Mouse (Mus musculus) hindbrain, embryonic 16.5 days (tissue): ENCODE results near the gene Cdx2. TPM values are rescaled to one million over a fixed set of nuclear protein-coding genes. Genes with fewer than 3 reads are reported as not detected.

Experiments used
- ATAC-seq: fragments of 200-750 bp; cut with Nextera tagmentation; 2 replicates; pipeline ENCODE4 v1.8.0; 2017; ENCODE audit warnings: moderate TSS enrichment, moderate library complexity
- H3K27ac ChIP-seq: fragments of 300-500 bp; sonication (generic); 2 replicates; pipeline ENCODE4 v1.5.1; 2014; ENCODE audit warnings: low read depth, mild to moderate bottlenecking, control low read depth, low read length, moderate library complexity
- H3K27me3 ChIP-seq: fragments of 300-500 bp; sonication (generic); replicated peaks from 2 replicates; pipeline ENCODE4 v1.6.1; 2014; ENCODE audit warnings: low read length; ENCODE audit not compliant: control insufficient read depth, insufficient read depth
- H3K36me3 ChIP-seq: fragments of 300-500 bp; sonication (generic); 2 replicates; pipeline ENCODE4 v1.6.1; 2014; ENCODE audit warnings: mild to moderate bottlenecking, low read length, moderate library complexity, mixed read lengths; ENCODE audit not compliant: control insufficient read depth, insufficient read depth
- H3K4me1 ChIP-seq: fragments of 300-500 bp; sonication (generic); 2 replicates; pipeline ENCODE4 v1.6.1; 2014; ENCODE audit warnings: low read depth, low read length; ENCODE audit not compliant: control insufficient read depth, insufficient read depth
- H3K4me2 ChIP-seq: fragments of 300-500 bp; sonication (generic); 2 replicates; pipeline ENCODE4 v1.6.1; 2014; ENCODE audit warnings: mild to moderate bottlenecking, low read length, control low read depth, moderate library complexity
- H3K4me3 ChIP-seq: fragments of 300-500 bp; sonication (generic); 2 replicates; pipeline ENCODE4 v1.5.1; 2014; ENCODE audit warnings: mild to moderate bottlenecking, low read length, control low read depth, moderate library complexity
- H3K9ac ChIP-seq: fragments of 300-500 bp; sonication (generic); 2 replicates; pipeline ENCODE4 v1.6.1; 2014; ENCODE audit warnings: low read depth, mild to moderate bottlenecking, control low read depth, low read length, moderate library complexity
- H3K9me3 ChIP-seq: fragments of 300-500 bp; sonication (generic); 2 replicates; pipeline ENCODE4 v1.6.1; 2014; ENCODE audit warnings: mild to moderate bottlenecking, low read length, moderate library complexity; ENCODE audit not compliant: control insufficient read depth
- WGBS: fragments of 180-500 bp; shearing (Covaris S2); extraction: QIAGEN DNeasy Blood & Tissue Kit; methylation state at CpG from one replicate; pipeline ENCODE4 v1.1.7; 2014; 5-methylcytosine and 5-hydroxymethylcytosine counted together
- polyA plus RNA-seq: library from polyadenylated mRNA; unstranded; fragments of >200 nt; fragmentation: Nextera tagmentation; extraction: Ambion mirVana; gene quantifications from 2 replicates; pipeline ENCODE4 v1.2.1, GENCODE M21; 2015

The Cdx2 gene
- polyA plus RNA-seq: not detected in 2 replicates

DNA sequence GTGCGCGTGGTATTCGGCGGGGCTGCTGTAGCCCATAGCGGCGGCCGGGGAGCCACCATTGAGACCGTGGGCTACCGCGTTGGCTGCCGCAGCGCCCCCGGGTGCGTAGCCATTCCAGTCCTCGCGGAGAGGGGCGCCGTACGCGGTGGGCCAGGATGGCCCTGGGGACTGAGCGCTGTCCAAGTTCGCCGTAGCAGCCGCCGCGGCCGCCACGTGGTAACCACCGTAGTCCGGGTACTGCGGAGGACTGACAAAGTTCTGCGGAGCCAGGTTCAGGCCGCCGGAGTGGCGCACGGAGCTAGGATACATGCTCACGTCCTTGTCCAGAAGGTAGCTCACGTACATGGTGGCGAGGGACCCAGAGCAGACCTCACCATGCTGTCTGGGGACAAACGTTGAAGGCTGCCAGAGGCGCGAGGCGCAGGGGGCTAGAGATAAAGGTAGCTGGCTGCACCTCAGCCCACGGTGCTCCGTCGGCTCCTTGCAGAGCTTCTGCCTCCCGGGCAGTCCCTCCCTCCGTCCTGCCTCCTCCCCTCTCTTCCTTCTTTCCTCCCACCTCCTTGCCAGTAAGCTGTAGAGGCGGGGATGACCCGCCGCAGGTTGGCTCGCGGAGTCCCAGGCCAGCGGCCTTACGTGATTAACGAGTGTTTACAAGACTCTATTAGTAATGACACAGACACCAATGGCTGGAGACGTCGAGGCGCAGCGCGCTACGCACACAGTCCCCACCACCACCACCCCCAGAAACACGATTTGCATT lies at the start of gene Cdx2:
Gene Cdx2, minus strand, starts transcription at position 633 of the 760 bp plus-strand sequence.
- H3K27me3 ChIP-seq: peaks cover 88% of the 10 kb centered on the region
- H3K4me2 ChIP-seq: no peak within 1 kb of the TSS
- H3K27ac ChIP-seq: no peak within 1 kb of the TSS
- no peak for ATAC-seq
- H3K9me3 ChIP-seq: no peaks in the 10 kb centered on the region
- under 1% methylated on average over 54 of the region's 63 CpGs for WGBS
- 0 out of 2 replicates have a peak within 1 kb of the TSS, but pooled peaks have one; percentile 1 for H3K4me3 ChIP-seq
- H3K36me3 ChIP-seq: no peaks in the 10 kb centered on the region
- H3K4me1 ChIP-seq: no peaks in the 10 kb centered on the region
- H3K9ac ChIP-seq: no peak within 1 kb of the TSS

DNA sequence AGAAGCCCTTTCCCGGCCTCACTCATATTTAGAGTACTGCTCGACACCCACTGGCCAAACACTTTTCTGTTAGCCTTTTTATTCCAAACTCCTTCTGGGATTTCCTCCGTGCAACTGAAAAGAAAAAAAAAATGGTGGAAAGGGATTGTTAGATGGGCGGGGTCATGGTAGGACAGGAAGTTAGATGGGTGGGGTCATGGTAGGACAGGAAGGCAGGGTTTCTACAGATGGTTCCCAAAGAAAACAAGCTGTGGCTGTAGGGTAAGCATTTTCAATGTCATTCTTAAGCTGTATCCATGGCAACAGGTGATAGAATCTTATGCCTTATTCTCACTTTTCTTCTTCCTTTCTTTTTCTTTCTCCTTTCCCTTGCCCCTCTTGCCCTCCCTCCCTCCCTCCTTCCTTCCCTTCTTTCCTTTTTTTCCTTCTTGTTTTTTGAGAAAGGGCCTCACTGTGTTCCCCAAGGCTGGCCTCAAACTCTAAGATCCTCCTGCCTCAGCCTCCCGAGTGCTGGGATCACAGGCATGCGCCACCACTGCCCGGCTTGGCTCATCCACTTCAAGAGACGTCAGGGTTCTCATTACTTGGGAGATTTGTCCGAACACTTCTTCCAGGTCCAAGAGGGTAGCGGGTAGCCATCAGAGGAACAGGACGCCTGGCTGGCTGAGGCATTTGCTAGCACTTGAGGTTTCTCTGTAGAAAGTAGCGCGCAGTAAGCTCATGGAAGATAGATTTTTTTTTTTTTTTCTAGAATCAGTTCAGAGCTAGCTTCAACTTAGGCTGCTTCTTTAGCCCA lies 49.4 kb upstream of the Cdx2 start:
- H3K4me2 ChIP-seq: no peak overlapping the region
- no peak overlapping the region for H3K27ac ChIP-seq
- H3K9me3 ChIP-seq: no peaks in the 10 kb centered on the region
- H3K9ac ChIP-seq: no peak overlapping the region
- H3K36me3 ChIP-seq: no peaks in the 10 kb centered on the region
- H3K27me3 ChIP-seq: no peaks in the 10 kb centered on the region
- no peak overlapping the region for H3K4me3 ChIP-seq
- no peaks in the 10 kb centered on the region for H3K4me1 ChIP-seq
- 93% methylated on average over 13 of the region's 13 CpGs for WGBS
- ATAC-seq: no peak

DNA sequence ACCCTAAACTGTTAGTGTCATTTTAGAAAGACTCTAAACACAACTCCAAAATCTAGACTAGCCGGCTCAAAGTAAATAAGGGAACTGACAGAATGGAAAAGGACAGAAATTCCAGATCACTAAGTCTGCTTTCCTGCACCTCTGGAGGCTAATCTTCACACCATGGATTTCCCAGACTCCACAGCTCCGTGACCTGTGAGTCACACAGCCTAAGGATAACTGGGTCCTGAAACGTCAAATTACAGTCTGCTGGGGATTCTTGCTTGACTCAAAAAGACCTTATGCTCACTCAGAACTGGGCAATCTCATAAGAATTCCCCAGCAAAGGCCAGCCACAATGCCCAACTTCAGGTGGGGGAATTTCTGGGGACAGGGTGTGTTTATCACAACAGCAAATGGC lies 48.7 kb upstream of the Cdx2 start:
- WGBS: 89% methylated on average over 3 of the region's 3 CpGs
- Histone ChIP-seq H3K9ac (no peak overlapping the region), H3K9me3 (no peaks in the 10 kb centered on the region), H3K4me2 (no peak overlapping the region), H3K4me3 (no peak overlapping the region), H3K27me3 (no peaks in the 10 kb centered on the region), H3K27ac (no peak overlapping the region), H3K4me1 (no peaks in the 10 kb centered on the region), H3K36me3 (no peaks in the 10 kb centered on the region)
- no peak for ATAC-seq

DNA sequence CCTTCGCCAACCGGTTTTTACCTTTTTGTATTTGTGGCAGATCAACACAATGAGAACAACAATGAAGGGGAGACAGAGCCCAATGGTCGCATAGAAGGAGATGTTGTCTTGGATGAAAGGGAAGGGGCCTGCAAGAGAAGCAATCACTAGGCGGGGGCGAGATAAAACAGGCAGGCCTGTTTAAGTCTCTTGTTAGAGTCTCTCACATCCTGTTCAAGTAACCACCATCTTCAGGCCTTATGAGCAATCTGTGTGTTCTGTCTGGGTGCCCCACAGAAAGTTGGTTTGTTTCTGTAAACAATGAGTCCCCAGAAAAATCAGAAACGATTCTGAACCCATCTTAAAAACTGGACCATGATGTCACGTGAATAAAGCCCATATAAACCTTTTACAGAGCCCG lies 47.9 kb upstream of the Cdx2 start:
- no peaks in the 10 kb centered on the region for H3K27me3 ChIP-seq
- no peaks in the 10 kb centered on the region for H3K4me1 ChIP-seq
- no peak for ATAC-seq
- no peak overlapping the region for H3K4me3 ChIP-seq
- H3K9ac ChIP-seq: no peak overlapping the region
- no peak overlapping the region for H3K4me2 ChIP-seq
- H3K27ac ChIP-seq: no peak overlapping the region
- H3K9me3 ChIP-seq: no peaks in the 10 kb centered on the region
- H3K36me3 ChIP-seq: no peaks in the 10 kb centered on the region
- 66% methylated on average over 8 of the region's 8 CpGs for WGBS

DNA sequence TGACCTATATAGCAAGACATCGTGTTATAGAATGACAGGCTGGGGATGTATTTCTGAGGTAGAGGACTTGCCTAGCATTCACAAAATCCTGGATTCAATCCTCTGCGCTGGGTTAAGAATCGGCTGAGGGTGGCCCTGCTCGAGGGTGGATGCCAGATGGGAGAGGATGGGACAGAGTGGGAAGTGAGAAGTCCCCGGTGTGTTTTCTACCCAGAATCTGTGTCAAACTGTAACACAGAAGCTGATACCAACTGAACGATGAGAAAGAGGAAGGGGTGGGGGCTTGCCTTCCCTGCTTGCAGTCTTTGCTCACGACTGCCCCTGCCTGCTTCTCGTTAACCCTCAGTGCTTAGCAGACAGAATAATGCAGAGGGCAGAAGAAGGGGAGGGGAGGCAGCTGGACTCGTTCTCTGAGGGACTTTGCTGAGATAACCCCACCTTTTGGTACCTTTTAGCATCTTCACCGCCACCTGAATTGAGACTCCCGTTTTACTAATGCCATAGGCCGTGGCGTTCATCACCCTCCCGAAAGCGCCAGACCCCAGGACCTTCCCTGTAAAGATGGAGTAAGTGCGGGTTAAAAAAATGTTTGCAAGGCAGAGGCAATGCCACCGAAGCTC lies 47.2 kb upstream of the Cdx2 start:
- no peak for ATAC-seq
- H3K4me2 ChIP-seq: no peak overlapping the region
- 65% methylated on average over 17 of the region's 17 CpGs for WGBS
- no peaks in the 10 kb centered on the region for H3K4me1 ChIP-seq
- no peaks in the 10 kb centered on the region for H3K27me3 ChIP-seq
- H3K4me3 ChIP-seq: no peak overlapping the region
- no peaks in the 10 kb centered on the region for H3K36me3 ChIP-seq
- H3K27ac ChIP-seq: no peak overlapping the region
- H3K9me3 ChIP-seq: no peaks in the 10 kb centered on the region
- H3K9ac ChIP-seq: peak overlapping the region; percentile 3; the same call in 1 of the 2 replicates

DNA sequence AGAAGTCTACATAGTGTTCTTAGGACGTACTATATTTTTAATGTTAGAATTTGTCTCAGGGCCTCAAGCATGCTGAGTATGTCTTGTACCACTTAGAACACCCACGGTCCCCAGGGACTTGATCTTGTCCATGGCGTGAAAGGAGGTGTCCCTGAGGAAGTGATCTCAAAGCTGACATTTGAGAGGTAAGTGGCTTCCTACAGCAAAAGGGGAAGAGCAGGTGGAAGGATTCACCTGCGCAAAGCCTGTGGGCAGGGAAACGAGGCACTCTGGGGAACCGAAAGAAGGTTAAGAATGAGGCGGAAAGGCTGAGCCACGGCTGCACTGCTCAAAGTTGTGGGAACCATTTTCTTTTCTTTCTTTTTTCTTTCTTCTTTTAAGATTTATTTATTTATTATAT lies 44.9 kb upstream of the Cdx2 start:
- Histone ChIP-seq H3K4me3 (no peak overlapping the region), H3K4me2 (no peak overlapping the region), H3K4me1 (no peaks in the 10 kb centered on the region), H3K36me3 (no peaks in the 10 kb centered on the region), H3K27ac (no peak overlapping the region), H3K27me3 (no peaks in the 10 kb centered on the region), H3K9me3 (no peaks in the 10 kb centered on the region), H3K9ac (no peak overlapping the region)
- ATAC-seq: no peak
- WGBS: 92% methylated on average over 8 of the region's 8 CpGs

DNA sequence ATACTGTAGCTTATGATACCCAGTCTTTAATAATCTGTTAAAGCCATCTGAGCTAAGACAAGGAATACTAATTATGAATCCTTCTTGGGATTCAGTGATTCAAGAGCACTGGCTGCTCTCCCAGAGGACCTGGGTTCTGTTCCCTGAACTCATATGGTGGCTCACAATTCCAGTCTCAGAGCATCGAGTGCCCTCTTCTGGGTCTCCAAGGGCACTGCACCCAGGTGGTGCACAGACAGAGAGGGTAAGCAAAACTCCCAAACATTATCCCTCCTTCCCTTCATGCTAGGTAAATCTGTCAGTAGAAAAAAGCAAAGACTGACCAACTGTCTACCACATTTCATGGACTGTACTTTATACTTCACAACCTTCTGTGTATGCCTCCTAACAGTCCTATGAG lies 38.9 kb upstream of the Cdx2 start:
- Histone ChIP-seq H3K4me2 (no peak overlapping the region), H3K36me3 (no peaks in the 10 kb centered on the region), H3K4me3 (no peak overlapping the region), H3K9me3 (no peaks in the 10 kb centered on the region), H3K9ac (no peak overlapping the region), H3K27me3 (no peaks in the 10 kb centered on the region), H3K4me1 (no peaks in the 10 kb centered on the region), H3K27ac (no peak overlapping the region)
- WGBS: 88% methylated on average over 1 of the region's 1 CpGs
- ATAC-seq: no peak

DNA sequence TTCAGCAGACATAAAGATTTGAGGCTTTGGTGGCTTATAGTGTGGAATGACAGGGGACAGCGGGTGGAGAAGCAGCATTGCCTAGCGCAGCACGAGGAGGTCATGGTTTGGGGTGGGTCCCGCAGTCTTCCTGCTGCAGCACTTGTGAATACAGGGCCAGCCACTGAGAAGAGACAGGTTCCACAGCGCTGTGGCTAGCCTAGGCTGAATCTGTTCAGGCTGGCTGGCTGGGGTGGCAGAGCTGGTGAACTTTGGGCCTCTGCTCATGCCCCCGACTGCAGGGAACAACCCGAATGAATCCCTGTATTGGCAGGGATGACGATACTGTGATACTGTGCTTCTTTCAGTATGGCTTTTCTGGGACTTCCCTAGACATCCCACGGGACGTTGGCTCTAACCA lies 36.8 kb upstream of the Cdx2 start:
- 89% methylated on average over 10 of the region's 10 CpGs for WGBS
- Histone ChIP-seq H3K4me3 (no peak overlapping the region), H3K27ac (no peak overlapping the region), H3K4me2 (no peak overlapping the region), H3K9ac (no peak overlapping the region), H3K27me3 (no peaks in the 10 kb centered on the region), H3K9me3 (no peaks in the 10 kb centered on the region), H3K4me1 (no peaks in the 10 kb centered on the region), H3K36me3 (no peaks in the 10 kb centered on the region)
- ATAC-seq: no peak

GRCm38 (mm10) chr5:147342901-147343300 lies 35.8 kb upstream of the Cdx2 start:
- 89% methylated on average over 6 of the region's 6 CpGs for WGBS
- no peak overlapping the region for H3K4me3 ChIP-seq
- H3K4me1 ChIP-seq: no peaks in the 10 kb centered on the region
- H3K9me3 ChIP-seq: no peaks in the 10 kb centered on the region
- H3K27ac ChIP-seq: no peak overlapping the region
- no peak overlapping the region for H3K4me2 ChIP-seq
- no peaks in the 10 kb centered on the region for H3K36me3 ChIP-seq
- no peak overlapping the region for H3K9ac ChIP-seq
- H3K27me3 ChIP-seq: no peaks in the 10 kb centered on the region
- ATAC-seq: no peak
